Mouse (Mus musculus) kidney, postnatal 36 days (tissue): ENCODE results near the gene Mycl.

Source experiments
- DNase-seq, 2 experiments: peaks; one replicate each; pipeline ENCODE4 v3.0.0; 2021 to 2022; ENCODE audit warnings: mixed read lengths in 2 of 2

Mycl gene

DNA sequence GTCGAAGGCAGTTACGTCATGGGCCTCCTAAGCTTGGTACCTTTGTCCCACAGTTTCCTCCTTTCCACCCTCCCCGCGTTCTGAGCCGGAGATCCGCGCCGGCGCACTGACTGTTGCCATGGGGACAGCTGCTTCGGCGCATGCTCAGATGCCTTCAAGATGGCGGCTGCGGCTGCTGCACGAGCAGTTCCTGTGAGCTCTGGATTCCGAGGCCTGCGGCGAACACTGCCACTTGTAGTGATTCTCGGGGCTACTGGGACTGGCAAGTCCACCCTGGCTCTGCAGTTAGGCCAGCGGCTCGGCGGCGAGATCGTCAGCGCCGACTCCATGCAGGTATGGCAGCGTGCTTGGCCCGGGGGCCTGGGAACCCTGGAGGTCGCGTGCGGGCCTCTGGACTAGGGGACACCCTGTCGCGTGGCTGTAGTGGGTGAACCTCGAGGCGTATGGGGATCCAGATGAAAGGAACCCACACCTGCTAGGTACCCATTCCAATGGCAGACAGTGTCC lies 21.1 kb downstream of the Mycl start, which contains the start of gene Trit1:
Trit1 (plus strand) TSS at position 147 of the 507 bp plus-strand sequence.
- DNase-seq: peak; percentile 95 to 97

DNA sequence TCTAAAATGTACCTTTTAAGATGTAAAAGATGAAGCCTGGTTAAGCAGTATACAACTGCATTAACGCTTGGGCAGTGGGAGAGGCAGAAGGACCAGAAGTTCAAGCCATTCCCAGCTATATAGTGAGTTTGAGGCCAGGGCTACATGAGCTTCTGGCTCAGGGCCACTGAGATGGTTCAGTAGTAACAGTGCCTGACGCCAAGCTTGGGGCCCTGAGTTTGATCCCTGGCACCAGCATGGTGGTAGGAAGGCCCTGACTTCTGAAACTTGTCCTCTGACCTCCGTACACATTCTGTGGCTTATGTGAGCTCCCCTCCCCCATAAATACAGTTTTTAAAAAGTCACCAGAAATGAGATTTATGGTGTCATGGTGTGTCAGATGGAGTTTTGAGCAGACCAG lies 26.1 kb downstream of the Mycl start:
- peak in 1 of 2 experiments; percentile 56 for DNase-seq

DNA sequence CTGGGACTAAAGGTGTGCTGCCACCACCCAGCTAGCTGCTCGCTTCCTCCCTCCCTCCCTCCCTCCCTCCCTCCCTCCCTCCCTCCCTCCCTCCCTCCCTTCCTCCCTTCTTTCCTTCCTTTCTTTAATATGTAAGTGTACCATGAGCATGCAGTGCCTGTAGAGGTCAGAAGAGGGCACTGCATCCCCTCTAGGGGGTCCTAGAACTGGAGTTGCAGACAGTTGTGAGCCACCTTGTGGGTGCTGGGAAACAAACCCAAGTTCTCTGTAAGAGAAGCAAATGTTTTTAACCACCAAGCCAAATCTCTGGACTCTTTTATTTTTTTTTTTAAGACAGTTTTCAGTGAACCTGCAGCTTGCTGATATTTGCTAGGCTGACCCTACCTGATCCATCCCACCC lies 27.4 kb downstream of the Mycl start:
- DNase-seq: no peak

DNA sequence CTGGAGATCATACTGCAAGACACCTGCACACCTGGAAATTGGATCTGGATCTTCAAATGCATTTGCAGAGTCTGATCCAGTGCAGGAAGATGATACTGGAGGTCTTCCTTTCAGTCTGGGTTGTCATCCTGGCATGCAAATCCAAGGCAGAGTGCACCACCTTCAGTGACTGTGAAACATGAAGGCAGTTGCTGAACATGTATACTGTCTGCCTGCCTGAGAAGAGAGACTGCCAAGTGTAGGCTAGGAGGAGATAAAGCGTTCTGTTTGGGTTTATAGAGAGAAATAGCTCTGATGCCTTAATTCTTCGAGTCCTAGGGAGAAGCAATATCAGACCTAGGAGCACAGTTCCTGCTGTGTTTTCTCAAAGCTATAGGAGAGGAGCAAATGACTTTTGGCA lies 30.0 kb downstream of the Mycl start:
- DNase-seq: no peak

DNA sequence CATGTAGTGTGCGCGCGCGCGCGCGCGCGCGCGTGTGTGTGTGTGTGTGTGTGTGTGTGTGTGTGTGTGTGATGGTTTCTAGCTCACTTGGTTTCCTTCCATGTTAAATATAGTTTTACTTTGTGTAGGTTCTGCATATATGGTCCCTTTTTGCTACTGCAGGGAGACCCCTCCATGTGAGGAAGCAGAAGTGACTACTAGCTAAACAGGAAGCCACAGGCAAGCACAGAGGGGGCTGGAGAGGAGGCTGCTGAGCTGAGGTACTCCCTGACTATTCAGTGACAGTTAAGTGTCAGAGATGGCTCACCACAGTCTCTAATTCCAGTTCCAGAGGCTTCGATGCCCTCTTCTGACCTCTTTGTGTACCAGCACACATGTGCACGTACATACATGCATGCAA lies 30.7 kb downstream of the Mycl start:
- DNase-seq: no peak

DNA sequence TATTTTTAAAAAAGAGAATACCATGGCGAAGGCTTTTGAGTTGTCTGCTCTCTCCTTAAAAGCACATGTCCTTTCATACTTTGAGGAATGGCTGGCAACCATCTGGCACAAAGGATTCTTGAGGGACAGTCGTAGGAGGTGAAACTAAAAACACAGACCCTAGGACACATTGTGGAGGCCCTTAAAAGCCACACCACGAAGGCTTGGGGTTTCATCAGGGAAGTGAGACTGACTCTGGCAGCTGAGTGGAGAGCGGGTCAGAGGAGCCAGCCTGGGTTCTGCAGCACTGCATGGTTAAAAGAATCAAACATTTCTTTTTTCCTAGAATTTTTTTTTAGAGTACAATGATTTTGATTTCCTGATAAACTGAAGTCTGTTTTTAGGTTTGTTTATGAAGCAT lies 31.1 kb downstream of the Mycl start:
- DNase-seq: peak in 1 of 2 experiments; percentile 19

DNA sequence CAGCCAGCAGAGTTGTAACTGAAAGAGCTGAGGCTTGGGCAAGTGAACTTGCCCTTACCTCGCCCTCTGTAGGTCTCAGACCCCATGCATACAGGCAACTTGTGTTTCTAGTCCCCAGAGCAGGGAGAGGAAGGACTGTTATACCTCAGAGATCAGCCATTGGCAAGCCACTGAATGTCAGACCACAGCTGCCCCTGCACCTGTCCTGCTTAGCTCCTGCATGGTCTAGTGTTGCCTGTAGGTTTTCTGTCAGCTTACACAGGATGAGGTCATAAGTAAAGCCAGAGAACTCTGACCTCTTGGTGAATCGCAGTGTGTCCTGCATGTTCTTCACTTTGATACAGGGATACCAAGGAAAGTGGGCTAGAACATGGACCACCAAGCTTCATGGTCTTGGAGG lies 39.4 kb downstream of the Mycl start:
- no peak for DNase-seq

DNA sequence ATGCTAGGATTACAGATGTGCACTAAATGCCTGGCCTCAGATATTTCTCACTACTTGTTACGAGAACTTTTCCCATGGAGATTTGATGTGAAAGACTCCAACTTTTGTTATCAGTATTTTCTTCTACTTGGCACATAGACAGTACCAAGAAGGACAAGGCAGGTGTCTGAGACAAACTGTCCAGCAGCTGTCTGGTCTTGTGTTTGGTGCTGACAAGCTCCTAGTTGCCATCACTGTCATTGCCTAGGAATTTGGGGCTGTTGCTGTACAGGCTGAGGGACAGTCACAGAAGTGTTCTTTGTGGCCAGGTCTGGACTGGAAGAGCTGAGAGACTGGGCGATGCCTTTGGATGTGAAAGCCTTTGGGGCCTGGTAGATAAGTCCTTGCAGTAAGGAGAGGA lies 40.2 kb downstream of the Mycl start:
- no peak for DNase-seq

DNA sequence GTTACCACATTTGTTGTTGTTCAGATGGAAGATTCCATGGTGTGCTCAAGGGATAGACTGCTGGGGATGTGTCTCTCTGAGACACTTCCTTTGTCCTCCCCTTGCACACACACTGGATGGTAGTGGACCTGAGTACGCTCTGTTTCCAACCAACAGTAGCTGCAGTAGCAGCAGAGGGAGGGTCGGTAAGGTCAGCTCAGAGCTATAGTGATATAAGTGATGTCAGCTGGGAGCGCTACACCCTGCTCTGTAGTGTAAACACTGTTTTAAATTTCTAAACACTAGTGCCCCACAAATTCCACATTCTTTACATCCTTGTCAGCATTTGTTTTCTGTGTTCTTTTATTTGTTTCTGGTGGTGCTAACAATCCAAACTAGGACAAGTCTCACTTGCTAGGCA lies 41.3 kb downstream of the Mycl start:
- no peak for DNase-seq

DNA sequence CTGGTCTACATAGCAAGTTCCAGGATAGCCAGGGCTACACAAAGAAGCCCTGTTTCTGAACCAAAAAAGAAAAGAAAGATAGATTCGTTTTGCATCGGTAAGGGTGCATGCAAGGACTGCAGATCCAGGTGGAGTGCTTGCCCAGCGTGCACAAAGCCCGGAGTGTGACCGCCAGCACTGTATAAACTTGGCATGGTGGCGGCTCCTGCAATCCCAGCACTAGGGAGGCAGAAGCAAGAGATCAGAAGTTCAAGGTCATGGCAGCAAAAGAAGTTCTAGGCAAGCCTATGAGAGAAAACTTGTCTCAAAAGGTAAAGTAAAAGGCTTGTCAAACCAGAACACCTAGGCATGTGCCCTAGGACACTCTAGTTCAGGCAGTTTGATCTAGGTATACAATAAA lies 45.7 kb downstream of the Mycl start:
- no peak for DNase-seq

DNA sequence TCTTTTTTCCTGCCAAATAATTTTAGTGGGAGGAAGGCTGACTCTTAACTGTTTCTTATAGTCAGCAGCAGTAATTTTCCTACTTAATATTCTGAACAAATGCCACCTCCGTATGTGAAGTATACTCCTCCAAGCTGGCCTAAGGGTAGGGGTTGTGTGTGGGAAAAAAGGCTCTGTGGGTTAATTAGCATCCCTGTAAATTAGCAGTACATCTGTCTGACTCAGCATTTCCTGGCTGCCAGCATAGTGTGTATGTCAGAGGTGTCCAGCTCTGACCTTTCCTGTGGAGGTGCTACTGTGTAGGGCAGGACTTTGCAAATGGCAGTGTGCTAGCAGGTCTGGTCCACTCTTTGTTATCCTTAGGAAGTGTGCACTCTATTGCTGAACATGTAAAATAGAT lies 48.4 kb downstream of the Mycl start:
- no peak for DNase-seq

DNA sequence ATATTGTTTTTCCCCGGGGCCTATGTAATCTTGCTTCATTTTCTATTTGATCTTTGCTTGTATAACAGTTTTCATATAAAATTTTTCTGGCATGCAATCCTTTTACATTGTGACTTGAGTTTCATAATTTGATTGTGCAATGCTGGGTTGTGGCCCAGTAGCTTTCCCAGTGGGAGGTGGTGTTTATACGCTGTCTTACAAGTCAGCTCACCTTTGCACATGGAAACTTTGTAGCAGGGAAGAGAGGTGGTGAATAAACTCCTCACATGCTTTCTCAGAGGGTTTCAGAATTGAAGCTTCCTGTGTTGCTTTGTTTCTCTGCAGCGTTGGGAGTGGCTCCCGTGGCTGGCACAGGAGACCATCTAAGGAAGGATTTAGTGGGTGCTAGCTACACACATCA lies 49.4 kb downstream of the Mycl start:
- no peak for DNase-seq

DNA sequence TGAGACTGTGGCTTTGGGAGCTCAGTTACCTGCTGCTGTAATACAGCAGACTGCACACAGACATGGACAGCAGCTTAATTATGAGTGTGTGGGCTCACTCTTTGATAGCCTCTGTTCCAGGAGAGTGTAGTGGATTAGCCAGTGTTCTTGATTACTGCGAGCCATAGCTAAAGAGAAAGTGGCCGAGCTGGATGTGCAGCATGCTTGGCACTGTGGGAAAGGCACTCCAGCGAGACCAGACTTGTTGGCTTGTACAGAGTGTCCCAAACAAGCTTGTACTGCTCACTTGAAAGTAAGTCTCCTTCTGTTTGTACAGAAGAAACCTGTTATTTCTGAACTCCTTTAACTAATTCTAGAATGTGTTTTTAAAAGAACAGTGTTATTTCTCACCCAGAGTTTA lies 50.8 kb downstream of the Mycl start:
- peak; percentile 43 to 48 for DNase-seq

DNA sequence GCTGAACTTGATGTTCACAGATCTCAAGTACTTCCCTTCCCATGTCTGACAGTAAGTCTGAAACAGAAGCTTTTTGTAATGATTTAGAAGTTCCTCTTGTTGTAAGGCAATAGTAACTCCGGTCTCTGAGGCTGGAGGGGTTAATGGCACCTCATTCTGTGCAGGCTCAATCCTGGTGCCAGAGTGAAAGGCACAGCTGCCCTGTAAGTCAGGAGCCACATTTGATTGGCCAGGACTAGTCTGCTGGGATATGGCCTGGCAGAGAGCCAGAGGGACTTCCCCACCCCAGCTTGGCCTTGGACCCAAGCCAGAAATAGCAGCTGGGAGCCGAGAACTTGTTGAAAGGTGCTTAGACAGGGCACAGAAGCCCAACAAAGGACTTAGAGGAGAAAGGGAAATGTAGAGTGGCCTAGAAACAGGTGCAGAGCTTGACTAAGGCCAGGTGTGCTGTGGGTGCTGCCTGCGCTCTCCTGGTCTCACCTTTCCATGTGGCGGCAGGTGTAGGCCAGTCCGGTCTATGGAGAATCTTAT lies 55.3 kb downstream of the Mycl start:
- peak; percentile 91 to 92 for DNase-seq
